Mouse (Mus musculus): ENCODE measurements at regions not wholly inside any gene's neighbourhood (a gene's known extent, or its start where the extent isn't known, plus 50 kb on each side); places are given as distances from the start of the nearest gene placed in this dataset.

GRCm38 (mm10) chr7:72362690-72363089 is 56.3 kb upstream of the Mctp2 start:
- DNase-seq (ENCODE audit: low read depth, low spot score): peak; percentile 16

GRCm38 (mm10) chr7:72391323-72391722 is 84.9 kb upstream of the Mctp2 start:
- DNase-seq (ENCODE audit: low read depth, low spot score): no peak

- peak; percentile 20 for DNase-seq (ENCODE audit: low read depth, low spot score)
These were observed 93.6 kb upstream of the Mctp2 start for GRCm38 (mm10) chr7:72400056-72400455.

- DNase-seq (ENCODE audit: low read depth, low spot score): no peak
These were observed 99.7 kb upstream of the Mctp2 start for GRCm38 (mm10) chr7:72406131-72406530.

- DNase-seq (ENCODE audit: low read depth, low spot score): no peak
These were observed 102.1 kb upstream of the Mctp2 start for GRCm38 (mm10) chr7:72408409-72408986.

GRCm38 (mm10) chr7:72438552-72438951 is 132.1 kb upstream of the Mctp2 start:
- no peak for DNase-seq (ENCODE audit: low read depth, low spot score)

GRCm38 (mm10) chr7:72442001-72442400 is 135.6 kb upstream of the Mctp2 start:
- DNase-seq (ENCODE audit: low read depth, low spot score): no peak

- DNase-seq (ENCODE audit: low read depth, low spot score): no peak
These were observed 137.6 kb upstream of the Mctp2 start for GRCm38 (mm10) chr7:72444016-72444415.

GRCm38 (mm10) chr7:72444792-72445191 is 138.4 kb upstream of the Mctp2 start:
- DNase-seq (ENCODE audit: low read depth, low spot score): no peak

GRCm38 (mm10) chr7:72446911-72447310 is 140.5 kb upstream of the Mctp2 start:
- no peak for DNase-seq (ENCODE audit: low read depth, low spot score)

GRCm38 (mm10) chr7:72462978-72463377 is 156.6 kb upstream of the Mctp2 start:
- DNase-seq (ENCODE audit: low read depth, low spot score): no peak

- no peak for DNase-seq (ENCODE audit: low read depth, low spot score)
These were observed 158.2 kb upstream of the Mctp2 start for GRCm38 (mm10) chr7:72464658-72465057.

- DNase-seq (ENCODE audit: low read depth, low spot score): no peak
These were observed 163.3 kb upstream of the Mctp2 start for GRCm38 (mm10) chr7:72469691-72470090.

GRCm38 (mm10) chr7:72474751-72475150 is 168.3 kb upstream of the Mctp2 start:
- DNase-seq (ENCODE audit: low read depth, low spot score): no peak

GRCm38 (mm10) chr7:72478936-72479335 is 172.5 kb upstream of the Mctp2 start:
- no peak for DNase-seq (ENCODE audit: low read depth, low spot score)

- DNase-seq (ENCODE audit: low read depth, low spot score): no peak
These were observed 174.9 kb upstream of the Mctp2 start for GRCm38 (mm10) chr7:72481275-72481674.

- no peak for DNase-seq (ENCODE audit: low read depth, low spot score)
These were observed 183.8 kb upstream of the Mctp2 start for GRCm38 (mm10) chr7:72490161-72490560.

- no peak for DNase-seq (ENCODE audit: low read depth, low spot score)
These were observed 186.9 kb upstream of the Mctp2 start for GRCm38 (mm10) chr7:72493292-72493691.

- no peak for DNase-seq (ENCODE audit: low read depth, low spot score)
These were observed 190.7 kb upstream of the Mctp2 start for GRCm38 (mm10) chr7:72496933-72497631.

- no peak for DNase-seq (ENCODE audit: low read depth, low spot score)
These were observed 192.3 kb upstream of the Mctp2 start for GRCm38 (mm10) chr7:72498562-72499230.

- DNase-seq (ENCODE audit: low read depth, low spot score): no peak
These were observed 193.4 kb upstream of the Mctp2 start for GRCm38 (mm10) chr7:72499788-72500187.

- no peak for DNase-seq (ENCODE audit: low read depth, low spot score)
These were observed 193.8 kb upstream of the Mctp2 start for GRCm38 (mm10) chr7:72500190-72500589.

- DNase-seq (ENCODE audit: low read depth, low spot score): no peak
These were observed 194.6 kb upstream of the Mctp2 start for GRCm38 (mm10) chr7:72500996-72501395.
